Mouse (Mus musculus): ENCODE data around the gene Fbxl18. TPM values are rescaled to one million over a fixed set of nuclear protein-coding genes. Genes with fewer than 3 reads are reported as not detected.

Fbxl18 gene
- polyA plus RNA-seq, 1 experiment = 11.5 TPM

DNA sequence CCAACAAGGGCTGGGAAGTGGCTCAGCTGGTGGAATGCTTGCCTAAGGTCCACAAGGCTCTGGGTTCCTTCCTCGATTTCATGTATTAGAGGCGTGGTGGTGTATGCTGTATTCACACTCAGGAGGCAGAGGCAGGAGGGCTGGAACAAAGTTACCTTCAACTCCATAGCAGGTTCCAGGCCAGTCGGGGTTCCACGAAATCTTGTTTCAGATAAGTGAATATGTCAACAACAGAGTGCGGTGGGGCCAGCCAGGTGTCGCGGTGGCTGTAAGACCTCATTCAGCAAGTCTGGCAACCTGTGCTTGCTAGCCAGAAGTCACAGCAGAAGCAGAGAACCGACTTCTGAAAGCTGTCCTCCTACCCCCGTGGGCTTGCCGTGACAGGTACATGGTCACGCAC lies 20.0 kb upstream of the Fbxl18 start:
- H3K36me3 ChIP-seq (ENCODE audit: control insufficient read depth, insufficient read depth, low read length) = no peaks in the 10 kb centered on the region
- WGBS = 86% methylated on average over 11 of the region's 11 CpGs
- no peak overlapping the region for H3K27ac ChIP-seq (ENCODE audit: insufficient read depth, low read depth, low read length)
- H3K4me3 ChIP-seq (ENCODE audit: insufficient read depth, low read depth, low read length) = no peak overlapping the region
- no peaks in the 10 kb centered on the region for H3K27me3 ChIP-seq (replicated peaks; ENCODE audit: control insufficient read depth, insufficient read depth, low read length)
- TF ChIP-seq CTCF (conservative IDR thresholded peaks at IDR 0.05; ENCODE audit: insufficient read depth, insufficient read length, low read depth, low read length) = no peak
- TF ChIP-seq POLR2A (IDR thresholded peaks at IDR 0.05; ENCODE audit: low read depth, low read length) = no peak
- DNase-seq = no peak
- H3K4me1 ChIP-seq (ENCODE audit: control insufficient read depth, insufficient read depth, low read length) = peaks cover under 1% of the 10 kb centered on the region

DNA sequence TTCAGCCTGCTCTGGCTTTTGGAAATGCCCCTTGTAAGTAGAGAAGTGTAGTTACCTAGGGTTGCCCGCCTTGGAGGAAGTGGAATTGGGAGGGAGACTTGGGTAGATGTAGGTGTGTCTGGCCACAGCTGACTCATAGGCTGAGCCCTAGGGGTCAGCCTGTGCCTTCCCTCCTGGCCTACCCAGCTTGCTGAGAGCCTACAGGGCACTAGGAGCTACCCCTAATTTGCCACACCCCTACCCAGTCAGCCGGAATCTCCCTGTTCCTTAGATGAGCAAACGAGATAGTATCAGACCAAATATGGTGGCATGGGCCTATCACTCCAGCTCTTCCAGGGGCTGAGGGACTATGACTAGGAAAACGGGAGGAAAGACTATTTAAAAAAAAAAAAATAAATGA lies 17.5 kb upstream of the Fbxl18 start:
- Histone ChIP-seq H3K27me3 (replicated peaks; ENCODE audit: control insufficient read depth, insufficient read depth, low read length) (no peaks in the 10 kb centered on the region), H3K4me1 (ENCODE audit: control insufficient read depth, insufficient read depth, low read length) (peaks cover 25% of the 10 kb centered on the region), H3K27ac (ENCODE audit: insufficient read depth, low read depth, low read length) (no peak overlapping the region), H3K4me3 (ENCODE audit: insufficient read depth, low read depth, low read length) (no peak overlapping the region), H3K36me3 (ENCODE audit: control insufficient read depth, insufficient read depth, low read length) (no peaks in the 10 kb centered on the region)
- TF ChIP-seq CTCF (conservative IDR thresholded peaks at IDR 0.05; ENCODE audit: insufficient read depth, insufficient read length, low read depth, low read length) (no peak), POLR2A (IDR thresholded peaks at IDR 0.05; ENCODE audit: low read depth, low read length) (no peak)
- 82% methylated on average over 4 of the region's 4 CpGs for WGBS
- DNase-seq = no peak

- Histone ChIP-seq H3K4me3 (ENCODE audit: insufficient read depth, low read depth, low read length) (no peak overlapping the region), H3K4me1 (ENCODE audit: control insufficient read depth, insufficient read depth, low read length) (peaks cover 29% of the 10 kb centered on the region), H3K36me3 (ENCODE audit: control insufficient read depth, insufficient read depth, low read length) (no peaks in the 10 kb centered on the region), H3K27ac (ENCODE audit: insufficient read depth, low read depth, low read length) (no peak overlapping the region), H3K27me3 (replicated peaks; ENCODE audit: control insufficient read depth, insufficient read depth, low read length) (no peaks in the 10 kb centered on the region)
- no peak for DNase-seq
- WGBS = 97% methylated on average over 3 of the region's 3 CpGs
- TF ChIP-seq POLR2A (IDR thresholded peaks at IDR 0.05; ENCODE audit: low read depth, low read length) = no peak
- TF ChIP-seq CTCF (conservative IDR thresholded peaks at IDR 0.05; ENCODE audit: insufficient read depth, insufficient read length, low read depth, low read length) = no peak
Measured at GRCm38 (mm10) chr5:142912320-142912719, 17.1 kb upstream of the Fbxl18 start.

DNA sequence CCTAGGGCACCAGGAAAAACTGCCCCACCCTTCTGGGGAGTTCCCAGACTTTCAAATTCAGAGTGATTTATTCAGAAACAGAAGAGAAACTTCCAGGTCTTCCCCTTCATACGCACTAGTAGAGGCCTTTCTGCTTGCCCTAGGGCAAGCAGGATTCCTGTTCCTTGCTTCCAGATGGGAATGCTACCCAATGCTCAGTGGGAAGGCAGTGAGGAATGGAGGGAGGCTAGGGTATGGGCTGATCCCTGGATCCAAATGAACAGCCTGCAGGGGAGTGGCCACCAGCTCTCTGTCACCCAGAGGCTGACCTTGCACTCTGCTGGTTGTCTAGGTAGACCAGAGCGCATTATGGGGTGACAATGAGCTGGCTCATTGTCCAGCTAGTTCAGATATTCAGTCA lies 16.4 kb upstream of the Fbxl18 start:
- no peaks in the 10 kb centered on the region for H3K36me3 ChIP-seq (ENCODE audit: control insufficient read depth, insufficient read depth, low read length)
- 76% methylated on average over 2 of the region's 2 CpGs for WGBS
- H3K4me1 ChIP-seq (ENCODE audit: control insufficient read depth, insufficient read depth, low read length) = peaks cover 30% of the 10 kb centered on the region
- TF ChIP-seq POLR2A (IDR thresholded peaks at IDR 0.05; ENCODE audit: low read depth, low read length) (no peak), CTCF (conservative IDR thresholded peaks at IDR 0.05; ENCODE audit: insufficient read depth, insufficient read length, low read depth, low read length) (no peak)
- no peak for DNase-seq
- no peaks in the 10 kb centered on the region for H3K27me3 ChIP-seq (replicated peaks; ENCODE audit: control insufficient read depth, insufficient read depth, low read length)
- H3K27ac ChIP-seq (ENCODE audit: insufficient read depth, low read depth, low read length) = no peak overlapping the region
- no peak overlapping the region for H3K4me3 ChIP-seq (ENCODE audit: insufficient read depth, low read depth, low read length)

DNA sequence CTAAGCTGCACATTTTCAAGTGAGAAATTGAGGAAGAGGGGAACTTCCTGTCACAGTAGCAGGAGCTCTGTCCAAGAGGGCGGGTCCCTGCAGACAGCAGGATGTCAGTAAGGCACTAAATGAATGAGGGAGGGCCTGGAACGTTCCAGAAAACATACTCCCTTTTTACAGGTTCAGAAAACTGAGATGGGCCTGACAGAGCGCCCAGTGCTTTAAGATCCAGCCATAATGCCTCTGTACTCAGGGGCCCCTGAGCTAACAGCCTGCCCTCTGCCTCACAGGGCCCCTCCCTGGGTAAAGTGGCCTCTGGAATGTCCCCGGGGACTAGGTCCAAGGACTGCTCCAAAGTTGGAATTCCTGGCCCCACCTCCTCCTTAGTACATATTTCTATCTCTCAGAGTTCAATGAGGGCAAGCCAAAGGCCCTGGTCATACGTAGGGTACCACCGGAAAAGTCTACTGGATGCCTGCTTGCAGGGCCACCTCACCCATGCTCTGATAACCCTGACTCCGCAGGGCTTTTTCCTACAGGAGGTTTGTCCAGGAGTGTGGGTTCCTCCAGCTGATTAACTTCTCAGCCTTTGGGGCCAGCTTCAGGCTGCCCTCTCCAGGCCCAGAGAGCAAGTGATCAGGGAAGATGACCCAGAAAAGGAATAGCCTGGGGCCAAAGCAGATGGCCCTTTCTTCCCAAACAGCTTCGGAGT lies 14.5 kb upstream of the Fbxl18 start:
- H3K27me3 ChIP-seq (replicated peaks; ENCODE audit: control insufficient read depth, insufficient read depth, low read length) = no peaks in the 10 kb centered on the region
- peaks cover 6% of the 10 kb centered on the region; the same call in 1 of the 2 replicates for H3K36me3 ChIP-seq (ENCODE audit: control insufficient read depth, insufficient read depth, low read length)
- no peak overlapping the region for H3K4me3 ChIP-seq (ENCODE audit: insufficient read depth, low read depth, low read length)
- no peak for TF ChIP-seq CTCF (conservative IDR thresholded peaks at IDR 0.05; ENCODE audit: insufficient read depth, insufficient read length, low read depth, low read length)
- no peak for TF ChIP-seq POLR2A (IDR thresholded peaks at IDR 0.05; ENCODE audit: low read depth, low read length)
- peak; percentile 86 for DNase-seq
- 22% methylated on average over 8 of the region's 8 CpGs for WGBS
- peak overlapping the region; percentile 85 for H3K27ac ChIP-seq (ENCODE audit: insufficient read depth, low read depth, low read length)
- peaks cover 32% of the 10 kb centered on the region for H3K4me1 ChIP-seq (ENCODE audit: control insufficient read depth, insufficient read depth, low read length)

DNA sequence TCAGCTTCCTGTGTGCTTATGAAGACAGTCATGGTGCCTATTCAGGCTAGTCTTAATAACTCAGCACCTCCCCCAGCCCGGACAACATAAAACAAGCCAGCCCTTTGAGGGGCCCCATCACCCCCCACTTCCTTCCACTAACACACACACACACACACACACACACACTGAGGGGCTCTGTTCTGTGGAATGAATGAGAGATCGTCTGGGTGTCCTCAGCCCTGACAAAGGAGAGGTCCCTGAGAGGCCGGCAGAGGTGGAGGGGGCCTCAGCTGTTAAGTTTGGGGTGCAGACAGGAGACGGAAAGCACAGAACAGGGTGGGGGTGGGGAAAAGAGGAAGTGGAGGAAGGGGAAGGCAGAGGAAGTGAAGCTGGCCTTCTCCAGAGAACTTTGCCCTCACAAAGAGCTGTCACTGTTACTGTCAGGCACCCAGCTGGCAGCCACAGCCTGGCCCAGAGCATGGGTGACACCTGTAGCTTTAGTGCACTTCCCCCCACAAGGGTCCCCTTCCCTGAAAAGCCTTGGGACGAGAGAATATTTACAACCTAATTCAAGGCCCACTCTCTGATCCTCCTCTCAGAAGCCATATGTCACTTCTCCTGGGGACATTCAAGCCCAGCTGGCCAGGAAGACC lies 13.8 kb upstream of the Fbxl18 start:
- peak; percentile 63 for DNase-seq
- H3K27ac ChIP-seq (ENCODE audit: insufficient read depth, low read depth, low read length) = peak overlapping the region; percentile 85
- peaks cover 34% of the 10 kb centered on the region for H3K4me1 ChIP-seq (ENCODE audit: control insufficient read depth, insufficient read depth, low read length)
- 41% methylated on average over 5 of the region's 5 CpGs for WGBS
- TF ChIP-seq POLR2A (IDR thresholded peaks at IDR 0.05; ENCODE audit: low read depth, low read length) (no peak), CTCF (conservative IDR thresholded peaks at IDR 0.05; ENCODE audit: insufficient read depth, insufficient read length, low read depth, low read length) (no peak)
- H3K4me3 ChIP-seq (ENCODE audit: insufficient read depth, low read depth, low read length) = no peak overlapping the region
- H3K27me3 ChIP-seq (replicated peaks; ENCODE audit: control insufficient read depth, insufficient read depth, low read length) = no peaks in the 10 kb centered on the region
- H3K36me3 ChIP-seq (ENCODE audit: control insufficient read depth, insufficient read depth, low read length) = peaks cover 10% of the 10 kb centered on the region; the same call in 1 of the 2 replicates

- peak overlapping the region; percentile 85 for H3K27ac ChIP-seq (ENCODE audit: insufficient read depth, low read depth, low read length)
- DNase-seq = peak; percentile 91
- H3K4me3 ChIP-seq (ENCODE audit: insufficient read depth, low read depth, low read length) = peak overlapping the region; percentile 55
- TF ChIP-seq CTCF (conservative IDR thresholded peaks at IDR 0.05; ENCODE audit: insufficient read depth, insufficient read length, low read depth, low read length) = no peak
- no peak for TF ChIP-seq POLR2A (IDR thresholded peaks at IDR 0.05; ENCODE audit: low read depth, low read length)
- 39% methylated on average over 5 of the region's 5 CpGs for WGBS
- H3K36me3 ChIP-seq (ENCODE audit: control insufficient read depth, insufficient read depth, low read length) = peaks cover 14% of the 10 kb centered on the region; the same call in 1 of the 2 replicates
- H3K27me3 ChIP-seq (replicated peaks; ENCODE audit: control insufficient read depth, insufficient read depth, low read length) = no peaks in the 10 kb centered on the region
- H3K4me1 ChIP-seq (ENCODE audit: control insufficient read depth, insufficient read depth, low read length) = peaks cover 34% of the 10 kb centered on the region
Measured at GRCm38 (mm10) chr5:142907803-142908559, 12.8 kb upstream of the Fbxl18 start.

Measured in kidney, adult 2 months (tissue).